Mouse (Mus musculus) hindbrain, postnatal 0 days (tissue): ENCODE data around the gene Tpd52l2. TPM values are rescaled to one million over a fixed set of nuclear protein-coding genes. Genes with fewer than 3 reads are reported as not detected.
"Not testable (repeated sequence)": the region's sequence is repeated elsewhere in the genome, so short reads cannot be mapped to it uniquely, and the experiment has no call there.

Source experiments
- ATAC-seq: fragments of 200-750 bp; cut with Nextera tagmentation; 2 replicates; pipeline ENCODE4 v1.8.0; 2017; ENCODE audit warnings: mild to moderate bottlenecking, moderate TSS enrichment, moderate library complexity
- DNase-seq: peaks from one replicate; pipeline ENCODE4 v3.0.0-alpha.2; 2015; ENCODE audit warnings: low spot score
- H3K27ac ChIP-seq: fragments of 300-500 bp; sonication (generic); 2 replicates; pipeline ENCODE4 v1.5.1; 2014; ENCODE audit warnings: mild to moderate bottlenecking
- H3K27me3 ChIP-seq: fragments of 300-500 bp; sonication (generic); 2 replicates; pipeline ENCODE4 v1.6.1; 2014; ENCODE audit warnings: low read length, mixed read lengths; ENCODE audit not compliant: insufficient read depth
- H3K36me3 ChIP-seq: fragments of 300-500 bp; sonication (generic); 2 replicates; pipeline ENCODE4 v1.6.1; 2014; ENCODE audit warnings: low read length, mixed read lengths; ENCODE audit not compliant: insufficient read depth
- H3K4me1 ChIP-seq: fragments of 300-500 bp; sonication (generic); 2 replicates; pipeline ENCODE4 v1.6.1; 2014; ENCODE audit warnings: antibody characterized with exemption, low read length, mixed read lengths; ENCODE audit not compliant: insufficient read depth
- H3K4me2 ChIP-seq: fragments of 300-500 bp; sonication (generic); 2 replicates; pipeline ENCODE4 v1.6.1; 2014; ENCODE audit warnings: low read depth, mild to moderate bottlenecking, low read length, moderate library complexity, mixed read lengths
- H3K4me3 ChIP-seq: fragments of 300-500 bp; sonication (generic); 2 replicates; pipeline ENCODE4 v1.5.1; 2014; ENCODE audit warnings: low read length
- H3K9ac ChIP-seq: fragments of 300-500 bp; sonication (generic); replicated peaks from 2 replicates; pipeline ENCODE4 v1.6.1; 2014; ENCODE audit warnings: mild to moderate bottlenecking, low read length, moderate library complexity, mixed read lengths
- H3K9me3 ChIP-seq: fragments of 300-500 bp; sonication (generic); 2 replicates; pipeline ENCODE4 v1.6.1; 2016; ENCODE audit warnings: low read length, mixed read lengths
- CTCF ChIP-seq: IDR thresholded peaks from 2 replicates; pipeline ENCODE4 v1.5.1; 2016; ENCODE audit warnings: antibody characterized with exemption, control low read depth, low read depth
- WGBS: fragments of 180-500 bp; shearing (Covaris S2); extraction: QIAGEN DNeasy Blood & Tissue Kit; methylation state at CpG from one replicate; pipeline ENCODE4 v1.1.7; 2014; 5-methylcytosine and 5-hydroxymethylcytosine counted together
- polyA plus RNA-seq: library from polyadenylated mRNA; unstranded; fragments of >200 nt; fragmentation: Nextera tagmentation; extraction: Ambion mirVana; gene quantifications from 2 replicates; pipeline ENCODE4 v1.2.1, GENCODE M21; 2015
- total RNA-seq: library from RNA; depleted of rRNA; stranded (reverse); fragments of >200 nt; gene quantifications from 2 replicates; pipeline ENCODE4 v1.2.3, GENCODE M21; 2014

Gene Tpd52l2
- total and polyA plus RNA-seq, 2 experiments from 2014 or later: 92.5 to 127 TPM

- Histone ChIP-seq H3K9ac (no peak overlapping the region), H3K27ac (no peak overlapping the region), H3K4me3 (no peak overlapping the region), H3K4me2 (no peak overlapping the region), H3K4me1 (no peaks in the 10 kb centered on the region), H3K9me3 (no peaks in the 10 kb centered on the region), H3K36me3 (no peaks in the 10 kb centered on the region), H3K27me3 (no peaks in the 10 kb centered on the region)
- ATAC-seq: no peak
- 28% methylated on average over 1 of the region's 1 CpGs for WGBS
- no peak for TF ChIP-seq CTCF
- DNase-seq: no peak
Observed at GRCm38 (mm10) chr2:181485741-181486140, 11.2 kb upstream of the Tpd52l2 start.

- no peak for DNase-seq
- Histone ChIP-seq H3K27ac (peak overlapping the region; percentile 11; the same call in 1 of the 2 replicates), H3K4me2 (no peak overlapping the region), H3K4me1 (no peaks in the 10 kb centered on the region), H3K9ac (no peak overlapping the region), H3K36me3 (no peaks in the 10 kb centered on the region), H3K9me3 (no peaks in the 10 kb centered on the region), H3K4me3 (no peak overlapping the region), H3K27me3 (no peaks in the 10 kb centered on the region)
- TF ChIP-seq CTCF: no peak
- 37% methylated on average over 5 of the region's 5 CpGs for WGBS
- ATAC-seq: no peak
Observed at GRCm38 (mm10) chr2:181487338-181488277, 9.3 kb upstream of the Tpd52l2 start.

GRCm38 (mm10) chr2:181491432-181492205 is 5.3 kb upstream of the Tpd52l2 start:
- ATAC-seq (no peak), DNase-seq (no peak)
- H3K9me3 ChIP-seq: no peaks in the 10 kb centered on the region
- H3K4me3 ChIP-seq: no peak overlapping the region
- no peaks in the 10 kb centered on the region for H3K27me3 ChIP-seq
- no peak overlapping the region for H3K27ac ChIP-seq
- TF ChIP-seq CTCF: no peak
- no peaks in the 10 kb centered on the region for H3K4me1 ChIP-seq
- H3K9ac ChIP-seq: no peak overlapping the region
- H3K4me2 ChIP-seq: no peak overlapping the region
- H3K36me3 ChIP-seq: no peaks in the 10 kb centered on the region
- WGBS: 26% methylated on average over 7 of the region's 7 CpGs

GRCm38 (mm10) chr2:181492206-181492605 is 4.7 kb upstream of the Tpd52l2 start:
- Histone ChIP-seq H3K9me3 (no peaks in the 10 kb centered on the region), H3K9ac (no peak overlapping the region), H3K4me2 (no peak overlapping the region), H3K4me1 (no peaks in the 10 kb centered on the region), H3K36me3 (no peaks in the 10 kb centered on the region), H3K27ac (no peak overlapping the region), H3K27me3 (no peaks in the 10 kb centered on the region), H3K4me3 (no peak overlapping the region)
- 58% methylated on average over 3 of the region's 3 CpGs for WGBS
- no peak for TF ChIP-seq CTCF
- DNase-seq (no peak), ATAC-seq (no peak)

- DNase-seq (no peak), ATAC-seq (no peak)
- Histone ChIP-seq H3K27me3 (no peaks in the 10 kb centered on the region), H3K4me1 (no peaks in the 10 kb centered on the region), H3K9ac (no peak within 1 kb of the TSS), H3K27ac (no peak within 1 kb of the TSS), H3K4me3 (no peak within 1 kb of the TSS), H3K36me3 (no peaks in the 10 kb centered on the region), H3K4me2 (no peak within 1 kb of the TSS), H3K9me3 (no peaks in the 10 kb centered on the region)
- TF ChIP-seq CTCF: no peak
- WGBS: 81% methylated on average over 31 of the region's 31 CpGs
Observed at GRCm38 (mm10) chr2:181493156-181493927, 3.6 kb upstream of the Tpd52l2 start, which contains the start of gene Abhd16b. Abhd16b (plus strand) TSS chr2:181493206.

- WGBS: 39% methylated on average over 26 of the region's 26 CpGs
- peak; percentile 30 for DNase-seq
- Histone ChIP-seq H3K4me1 (no peaks in the 10 kb centered on the region), H3K36me3 (no peaks in the 10 kb centered on the region), H3K27me3 (no peaks in the 10 kb centered on the region), H3K4me2 (no peak overlapping the region), H3K4me3 (no peak overlapping the region), H3K9me3 (no peaks in the 10 kb centered on the region), H3K9ac (no peak overlapping the region), H3K27ac (no peak overlapping the region)
- ATAC-seq: no peak
- TF ChIP-seq CTCF: no peak
Observed at GRCm38 (mm10) chr2:181494266-181494945, 2.5 kb upstream of the Tpd52l2 start.

GRCm38 (mm10) chr2:181495845-181496244 is 1.1 kb upstream of the Tpd52l2 start:
- not testable (repeated sequence) for H3K4me1 ChIP-seq, H3K4me2 ChIP-seq, H3K9ac ChIP-seq, H3K27ac ChIP-seq, DNase-seq, H3K4me3 ChIP-seq, H3K36me3 ChIP-seq, H3K27me3 ChIP-seq, ATAC-seq, H3K9me3 ChIP-seq
- 61% methylated on average over 8 of the region's 8 CpGs for WGBS
